Mouse (Mus musculus) limb, embryonic 15.5 days (tissue): Measurements from ENCODE around the gene Il9r. TPM values are rescaled to one million over a fixed set of nuclear protein-coding genes. Genes with fewer than 3 reads are reported as not detected.

Experiments
- ATAC-seq: fragments of 200-750 bp; cut with Nextera tagmentation; 2 replicates; pipeline ENCODE4 v1.8.0; 2017; ENCODE audit warnings: low read depth, moderate TSS enrichment; ENCODE audit not compliant: insufficient number of reproducible peaks, low FRiP score, low TSS enrichment
- H3K27ac ChIP-seq: fragments of 300-500 bp; sonication (generic); 2 replicates; pipeline ENCODE4 v1.5.1; 2015; ENCODE audit warnings: moderate library complexity, mild to moderate bottlenecking, inconsistent platforms
- H3K27me3 ChIP-seq: fragments of 300-500 bp; sonication (generic); 2 replicates; pipeline ENCODE4 v1.6.1; 2015; ENCODE audit warnings: inconsistent platforms
- H3K36me3 ChIP-seq: fragments of 300-500 bp; sonication (generic); 2 replicates; pipeline ENCODE4 v1.6.1; 2015; ENCODE audit warnings: inconsistent platforms
- H3K4me1 ChIP-seq: fragments of 300-500 bp; sonication (generic); 2 replicates; pipeline ENCODE4 v1.6.1; 2015; ENCODE audit warnings: inconsistent platforms
- H3K4me2 ChIP-seq: fragments of 300-500 bp; sonication (generic); 2 replicates; pipeline ENCODE4 v1.6.1; 2015; ENCODE audit warnings: mild to moderate bottlenecking, inconsistent platforms
- H3K4me3 ChIP-seq: fragments of 300-500 bp; sonication (generic); 2 replicates; pipeline ENCODE4 v1.5.1; 2015; ENCODE audit warnings: mild to moderate bottlenecking, inconsistent platforms
- H3K9ac ChIP-seq: fragments of 300-500 bp; sonication (generic); 2 replicates; pipeline ENCODE4 v1.6.1; 2015; ENCODE audit warnings: inconsistent platforms
- H3K9me3 ChIP-seq: fragments of 300-500 bp; sonication (generic); 2 replicates; pipeline ENCODE4 v1.6.1; 2016; ENCODE audit warnings: inconsistent platforms
- WGBS: fragments of 180-500 bp; shearing (Covaris S2); methylation state at CpG from one replicate; pipeline ENCODE4 v1.1.7; 2015; 5-methylcytosine and 5-hydroxymethylcytosine counted together
- polyA plus RNA-seq: library from polyadenylated mRNA; unstranded; fragments of >200 nt; fragmentation: Nextera tagmentation; extraction: Ambion mirVana; gene quantifications from 2 replicates; pipeline ENCODE4 v1.2.1, GENCODE M21; 2015

Gene Il9r
- polyA plus RNA-seq, 1 experiment from 2014 or later = 0.31 TPM

DNA sequence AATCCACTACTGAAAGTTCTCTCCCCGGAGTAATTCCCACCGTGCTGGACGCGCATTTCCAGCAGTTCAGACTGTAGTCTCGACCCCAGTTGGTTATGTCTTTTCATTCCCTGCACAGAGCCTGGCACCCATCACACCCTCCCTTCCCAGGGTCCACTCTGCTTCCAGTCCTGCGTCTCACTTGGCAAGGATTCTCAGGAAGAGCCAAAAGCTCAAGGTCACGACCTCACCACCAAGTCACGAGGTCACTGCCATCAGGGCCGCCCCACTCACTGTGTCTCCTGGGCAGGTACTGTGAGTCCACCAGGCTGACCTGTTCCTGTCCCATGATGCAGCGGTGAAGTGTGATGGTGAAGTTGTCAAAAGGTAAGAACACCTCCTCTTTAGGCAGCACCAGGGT lies 6.0 kb downstream of the Il9r start:
- H3K4me3 ChIP-seq = no peak overlapping the region
- peaks cover 14% of the 10 kb centered on the region for H3K27me3 ChIP-seq
- H3K27ac ChIP-seq = no peak overlapping the region
- H3K9me3 ChIP-seq = no peaks in the 10 kb centered on the region
- H3K9ac ChIP-seq = no peak overlapping the region
- ATAC-seq = no peak
- H3K4me2 ChIP-seq = no peak overlapping the region
- no peaks in the 10 kb centered on the region for H3K4me1 ChIP-seq
- WGBS = 79% methylated on average over 10 of the region's 10 CpGs
- no peaks in the 10 kb centered on the region for H3K36me3 ChIP-seq

DNA sequence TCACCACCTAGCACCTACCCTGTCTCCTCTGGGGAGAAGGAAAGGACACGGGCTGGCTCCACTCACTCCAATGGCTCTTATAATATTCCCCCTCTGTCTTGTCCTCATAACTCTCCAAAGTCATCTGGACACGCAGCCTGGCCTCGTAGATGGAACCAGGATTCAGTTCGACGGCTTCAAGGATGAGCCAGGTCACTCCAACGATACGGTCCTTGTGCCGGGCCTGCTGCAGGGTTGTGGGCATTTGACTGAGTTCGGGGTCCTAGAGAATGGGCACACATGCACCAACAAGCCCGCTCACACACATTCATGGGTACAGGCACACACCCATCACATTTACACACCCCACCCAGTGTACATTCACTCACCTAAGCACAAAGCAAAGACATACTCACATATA lies 6.9 kb downstream of the Il9r start:
- Histone ChIP-seq H3K9me3 (no peaks in the 10 kb centered on the region), H3K4me2 (no peak overlapping the region), H3K9ac (no peak overlapping the region), H3K27me3 (peaks cover 14% of the 10 kb centered on the region), H3K4me3 (no peak overlapping the region), H3K36me3 (no peaks in the 10 kb centered on the region), H3K27ac (no peak overlapping the region), H3K4me1 (no peaks in the 10 kb centered on the region)
- 80% methylated on average over 10 of the region's 10 CpGs for WGBS
- no peak for ATAC-seq

DNA sequence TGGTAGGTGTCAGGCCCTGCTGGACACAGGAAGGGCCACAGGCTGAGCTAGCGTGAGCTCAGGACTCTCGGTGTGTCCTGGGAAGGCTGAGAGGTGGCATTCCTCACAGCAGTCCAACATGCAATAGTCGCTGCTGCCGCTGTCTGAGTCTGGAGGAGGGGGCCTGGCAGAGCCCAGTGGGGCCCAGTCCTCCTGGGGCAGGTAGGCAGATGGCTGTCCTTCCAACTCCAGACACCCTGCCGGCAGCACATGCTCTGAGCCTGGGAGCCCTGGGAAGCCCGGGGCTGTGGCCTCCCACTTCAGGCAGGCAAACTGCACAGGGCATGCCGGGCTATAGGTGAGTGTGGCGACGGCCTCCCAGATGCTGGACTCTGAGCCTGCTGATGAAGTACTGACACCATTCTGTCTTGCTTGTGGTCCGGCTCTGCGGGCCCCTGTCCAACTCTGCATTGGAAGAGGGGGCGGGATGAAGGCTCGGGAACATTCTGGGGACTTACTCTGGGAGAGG lies 9.4 kb downstream of the Il9r start:
- Histone ChIP-seq H3K27ac (no peak overlapping the region), H3K9me3 (no peaks in the 10 kb centered on the region), H3K27me3 (peaks cover 7% of the 10 kb centered on the region), H3K4me2 (no peak overlapping the region), H3K4me1 (no peaks in the 10 kb centered on the region), H3K36me3 (no peaks in the 10 kb centered on the region), H3K4me3 (no peak overlapping the region), H3K9ac (no peak overlapping the region)
- 65% methylated on average over 13 of the region's 13 CpGs for WGBS
- ATAC-seq = no peak

DNA sequence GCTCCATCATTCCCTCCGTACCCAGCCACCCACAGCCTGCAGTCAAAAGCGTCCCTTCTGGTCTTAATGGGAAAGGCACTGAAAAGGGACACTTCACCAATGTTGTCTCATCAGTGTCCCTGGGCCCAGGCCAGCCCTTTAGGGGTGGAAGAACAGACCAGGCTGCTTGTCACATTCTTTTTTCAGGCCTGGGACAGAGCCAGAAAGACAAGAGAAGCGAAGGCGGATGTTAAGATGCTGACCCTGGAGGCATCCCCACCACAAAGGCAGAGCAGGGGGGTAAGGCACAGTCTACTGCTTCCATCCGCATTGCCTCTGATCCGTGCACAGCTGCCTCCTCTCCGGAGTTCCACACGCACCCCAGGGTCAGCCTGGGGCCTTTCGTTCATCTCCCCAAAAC lies 10.0 kb downstream of the Il9r start:
- ATAC-seq = no peak
- no peak overlapping the region for H3K9ac ChIP-seq
- no peaks in the 10 kb centered on the region for H3K9me3 ChIP-seq
- H3K36me3 ChIP-seq = no peaks in the 10 kb centered on the region
- no peaks in the 10 kb centered on the region for H3K4me1 ChIP-seq
- peaks cover 2% of the 10 kb centered on the region for H3K27me3 ChIP-seq
- no peak overlapping the region for H3K4me3 ChIP-seq
- no peak overlapping the region for H3K27ac ChIP-seq
- H3K4me2 ChIP-seq = no peak overlapping the region
- WGBS = 84% methylated on average over 9 of the region's 9 CpGs

DNA sequence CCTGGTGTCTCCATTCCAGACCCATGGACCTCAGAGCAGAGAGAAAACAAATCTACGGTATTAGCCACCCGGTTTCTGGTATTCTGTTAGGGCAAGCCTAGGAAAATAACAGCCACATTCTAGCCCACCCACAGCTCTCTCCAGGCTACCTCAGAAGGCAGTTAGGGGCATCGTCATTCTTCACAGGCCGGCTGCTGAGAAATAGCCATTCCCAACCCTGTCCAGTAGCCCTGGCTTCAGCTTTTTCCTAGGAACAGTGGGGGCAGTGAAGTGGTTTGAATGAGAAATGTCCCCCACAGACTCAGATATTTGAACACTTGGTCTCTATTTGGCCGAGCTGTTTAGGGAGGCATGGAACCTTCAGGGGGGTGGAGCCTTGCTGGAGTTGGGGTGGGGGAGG lies 10.6 kb downstream of the Il9r start:
- H3K4me2 ChIP-seq = no peak overlapping the region
- no peak overlapping the region for H3K9ac ChIP-seq
- H3K27me3 ChIP-seq = no peaks in the 10 kb centered on the region
- no peaks in the 10 kb centered on the region for H3K36me3 ChIP-seq
- no peak overlapping the region for H3K27ac ChIP-seq
- ATAC-seq = no peak
- 69% methylated on average over 5 of the region's 5 CpGs for WGBS
- no peak overlapping the region for H3K4me3 ChIP-seq
- H3K9me3 ChIP-seq = no peaks in the 10 kb centered on the region
- H3K4me1 ChIP-seq = no peaks in the 10 kb centered on the region

DNA sequence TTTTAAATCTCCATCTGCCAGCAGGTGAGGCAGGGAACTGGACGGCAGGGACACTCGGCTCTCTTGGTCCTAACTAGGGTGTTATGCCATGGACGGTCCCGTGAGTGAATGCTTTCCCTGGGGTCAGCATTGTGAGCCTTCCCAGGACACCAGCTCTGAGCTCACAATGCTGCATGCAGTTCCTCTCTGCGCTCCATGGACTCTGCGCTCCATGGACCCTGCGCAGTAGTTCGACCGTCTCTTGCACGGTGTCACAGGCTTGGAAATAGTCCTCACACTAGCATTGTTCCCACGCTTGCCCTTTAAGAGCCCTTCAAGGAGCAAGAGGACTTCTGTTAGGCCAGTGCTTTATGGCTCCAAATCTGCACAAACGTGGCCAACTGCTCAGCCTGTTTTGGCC lies 11.2 kb downstream of the Il9r start:
- WGBS = 84% methylated on average over 12 of the region's 12 CpGs
- no peak overlapping the region for H3K27ac ChIP-seq
- H3K4me1 ChIP-seq = no peaks in the 10 kb centered on the region
- H3K4me3 ChIP-seq = no peak overlapping the region
- no peak overlapping the region for H3K9ac ChIP-seq
- H3K27me3 ChIP-seq = no peaks in the 10 kb centered on the region
- ATAC-seq = no peak
- H3K36me3 ChIP-seq = no peaks in the 10 kb centered on the region
- no peak overlapping the region for H3K4me2 ChIP-seq
- H3K9me3 ChIP-seq = no peaks in the 10 kb centered on the region

DNA sequence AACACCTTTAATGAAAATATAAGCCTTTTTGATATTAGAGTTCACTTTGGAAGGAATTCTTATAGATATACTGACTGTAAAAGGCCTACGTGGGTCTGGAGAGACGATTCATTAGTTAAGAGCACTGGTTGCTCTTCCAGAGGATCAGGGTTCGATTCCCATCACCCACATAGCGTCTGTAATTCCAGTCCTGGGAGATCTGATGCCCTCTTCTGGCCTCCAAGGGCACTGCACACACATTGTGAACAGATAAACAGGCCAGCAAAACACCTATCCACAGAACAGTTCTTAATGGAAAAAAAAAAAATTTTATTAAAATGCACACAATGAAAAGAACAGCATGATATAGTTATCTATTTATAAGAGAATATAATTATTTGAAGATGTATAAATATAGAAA lies 12.8 kb downstream of the Il9r start:
- Histone ChIP-seq H3K4me2 (no peak overlapping the region), H3K9ac (no peak overlapping the region), H3K9me3 (no peaks in the 10 kb centered on the region), H3K27ac (no peak overlapping the region), H3K27me3 (no peaks in the 10 kb centered on the region), H3K4me1 (no peaks in the 10 kb centered on the region), H3K36me3 (no peaks in the 10 kb centered on the region), H3K4me3 (no peak overlapping the region)
- ATAC-seq = no peak
- WGBS = 86% methylated on average over 4 of the region's 4 CpGs

DNA sequence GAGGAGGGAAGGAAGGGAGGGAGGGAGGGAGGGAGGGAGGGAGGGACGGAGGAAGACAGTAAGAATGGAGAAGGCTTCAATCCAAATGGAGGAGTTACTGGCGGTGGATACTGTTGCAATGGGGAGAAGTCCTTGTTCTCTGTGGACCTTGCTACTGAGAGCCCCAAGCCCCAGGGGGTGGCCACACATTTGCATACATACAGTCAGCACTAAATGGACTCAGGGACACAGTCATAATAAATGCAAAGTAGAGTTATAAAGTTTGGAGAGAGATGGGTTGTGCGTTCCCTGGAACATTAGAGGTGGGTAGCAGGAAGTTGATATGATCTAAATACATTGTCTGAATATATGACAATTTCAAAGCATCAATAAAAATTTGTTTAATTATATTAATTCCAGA lies 14.0 kb downstream of the Il9r start:
- no peaks in the 10 kb centered on the region for H3K9me3 ChIP-seq
- H3K4me3 ChIP-seq = no peak overlapping the region

DNA sequence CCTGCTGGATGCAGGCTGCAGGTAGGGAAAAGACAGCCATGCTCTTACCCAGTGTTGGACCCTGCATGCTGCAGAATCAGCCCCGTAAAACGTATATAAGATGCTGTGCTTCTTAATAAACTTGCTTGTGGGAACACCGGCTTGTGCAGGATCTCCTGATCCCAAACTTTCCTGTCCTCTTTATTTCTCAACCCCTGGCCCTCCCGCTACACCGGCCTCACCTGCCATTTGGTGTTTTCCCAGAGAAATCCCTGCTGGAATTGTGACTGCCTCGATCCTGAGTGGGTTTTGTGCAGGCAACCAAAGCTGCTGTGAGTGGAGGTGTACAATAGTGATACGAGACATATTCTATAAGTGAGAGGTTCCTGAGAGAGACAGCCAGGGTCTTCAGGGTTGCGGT lies 15.6 kb downstream of the Il9r start:
- H3K9ac ChIP-seq = no peak overlapping the region
- H3K27ac ChIP-seq = no peak overlapping the region
- no peaks in the 10 kb centered on the region for H3K4me1 ChIP-seq
- no peaks in the 10 kb centered on the region for H3K9me3 ChIP-seq
- H3K4me2 ChIP-seq = no peak overlapping the region
- no peak for ATAC-seq
- H3K27me3 ChIP-seq = no peaks in the 10 kb centered on the region
- 82% methylated on average over 8 of the region's 8 CpGs for WGBS
- no peaks in the 10 kb centered on the region for H3K36me3 ChIP-seq
- H3K4me3 ChIP-seq = no peak overlapping the region

More for the DNA sequence above, 14.0 kb downstream of the Il9r start:
- Histone ChIP-seq H3K27ac (no peak overlapping the region), H3K27me3 (no peaks in the 10 kb centered on the region), H3K9ac (no peak overlapping the region), H3K4me2 (no peak overlapping the region), H3K36me3 (no peaks in the 10 kb centered on the region), H3K4me1 (no peaks in the 10 kb centered on the region)
- no peak for ATAC-seq
- 79% methylated on average over 3 of the region's 3 CpGs for WGBS

DNA sequence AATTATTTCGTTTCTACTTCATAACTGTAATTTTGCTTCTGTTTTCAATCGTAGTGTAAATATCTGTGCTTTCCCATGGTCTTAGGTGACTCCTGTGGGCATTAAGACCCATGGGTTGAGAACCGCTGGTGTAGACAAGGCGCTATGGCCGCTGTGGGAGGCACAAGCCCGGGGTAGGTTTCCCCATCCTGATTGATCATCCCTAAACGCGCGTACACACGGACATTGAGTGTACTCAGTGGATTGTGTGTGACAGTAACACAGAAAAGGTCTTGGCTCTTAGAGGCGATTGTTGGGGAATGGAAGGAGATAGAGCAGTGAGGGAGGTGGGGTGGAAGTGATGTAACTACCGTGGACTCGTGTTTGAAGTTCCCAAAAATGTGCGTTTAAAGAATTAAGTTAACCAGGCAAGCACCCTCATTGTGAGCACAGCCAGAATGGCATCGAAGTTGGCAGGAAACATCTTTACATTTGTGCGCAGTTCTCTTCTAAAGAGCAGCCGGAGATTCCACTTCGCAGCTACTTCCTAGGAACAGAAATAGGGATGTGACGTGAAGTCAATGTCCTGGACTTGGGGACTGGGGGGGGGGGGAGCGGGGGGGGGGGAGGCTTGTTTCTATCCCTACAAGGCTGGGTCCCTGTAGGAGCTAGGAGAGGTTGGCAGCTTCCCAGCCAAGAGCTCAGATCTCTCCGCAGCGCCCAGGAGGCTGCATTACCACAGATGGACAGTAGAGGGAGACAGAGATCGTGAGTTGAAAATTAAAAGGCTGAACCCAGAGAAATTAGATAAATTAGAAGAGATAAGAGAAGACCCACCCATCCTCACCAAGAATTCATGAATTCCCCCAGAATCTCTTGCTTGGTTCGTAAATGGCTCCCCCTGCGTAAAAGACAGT lies 17.9 kb downstream of the Il9r start:
- no peak overlapping the region for H3K4me3 ChIP-seq
- H3K36me3 ChIP-seq = no peaks in the 10 kb centered on the region
- H3K27me3 ChIP-seq = no peaks in the 10 kb centered on the region
- no peak for ATAC-seq
- no peaks in the 10 kb centered on the region for H3K9me3 ChIP-seq
- no peak overlapping the region for H3K9ac ChIP-seq
- H3K4me2 ChIP-seq = no peak overlapping the region
- WGBS = 45% methylated on average over 25 of the region's 25 CpGs
- H3K4me1 ChIP-seq = no peaks in the 10 kb centered on the region
- no peak overlapping the region for H3K27ac ChIP-seq

DNA sequence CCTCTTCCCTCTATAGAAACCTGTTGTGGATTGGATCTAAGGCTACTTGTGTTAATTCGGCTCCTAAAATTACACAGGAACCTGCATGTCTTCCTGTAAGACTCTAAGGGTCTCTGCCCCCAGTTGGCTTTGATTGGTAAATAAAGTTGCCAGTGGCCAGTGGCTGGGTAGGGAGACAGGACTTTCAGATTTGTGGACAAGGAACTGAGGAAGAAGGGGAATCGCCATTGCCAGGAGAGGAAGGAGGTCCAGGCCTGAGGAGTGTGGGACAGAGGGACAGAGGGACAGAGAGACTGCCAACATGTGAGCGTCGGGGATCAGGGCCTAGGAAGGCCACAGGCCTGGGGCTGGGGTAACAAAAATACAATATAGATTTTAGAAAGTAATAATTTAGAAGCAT lies 18.8 kb downstream of the Il9r start:
- no peak for ATAC-seq

DNA sequence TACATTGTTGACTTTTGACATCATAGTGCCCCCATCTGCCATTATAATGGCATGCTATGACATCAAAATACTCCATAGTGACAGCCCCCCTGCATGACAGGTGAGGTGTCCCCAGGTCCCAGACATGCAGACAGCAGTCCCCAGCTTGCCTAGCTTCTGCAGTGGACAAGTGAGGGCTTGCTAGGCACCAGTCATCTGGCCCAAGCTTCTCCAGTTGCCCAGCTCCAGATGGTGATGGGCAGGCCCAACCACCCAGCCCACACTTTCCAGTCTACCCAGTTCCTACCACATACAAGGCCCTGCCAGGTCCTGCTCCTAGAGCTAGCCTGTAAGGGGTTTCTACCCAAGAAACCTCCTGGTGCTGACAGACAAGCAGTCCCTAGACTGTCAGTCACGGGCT lies 21.6 kb downstream of the Il9r start:
- Histone ChIP-seq H3K4me1 (no peaks in the 10 kb centered on the region), H3K36me3 (no peaks in the 10 kb centered on the region), H3K9me3 (no peaks in the 10 kb centered on the region), H3K4me3 (no peak overlapping the region), H3K9ac (no peak overlapping the region), H3K4me2 (no peak overlapping the region), H3K27ac (no peak overlapping the region), H3K27me3 (no peaks in the 10 kb centered on the region)
- 79% methylated on average over 1 of the region's 1 CpGs for WGBS
- ATAC-seq = no peak

More for the DNA sequence above, 18.8 kb downstream of the Il9r start:
- no peaks in the 10 kb centered on the region for H3K4me1 ChIP-seq
- H3K9me3 ChIP-seq = no peaks in the 10 kb centered on the region
- no peak overlapping the region for H3K4me3 ChIP-seq
- H3K27me3 ChIP-seq = no peaks in the 10 kb centered on the region
- WGBS = 82% methylated on average over 4 of the region's 4 CpGs
- H3K4me2 ChIP-seq = no peak overlapping the region
- H3K27ac ChIP-seq = no peak overlapping the region
- no peaks in the 10 kb centered on the region for H3K36me3 ChIP-seq
- H3K9ac ChIP-seq = no peak overlapping the region
